Mouse (Mus musculus): ENCODE measurements around the gene Haus3. TPM values are rescaled to one million over a fixed set of nuclear protein-coding genes. Genes with fewer than 3 reads are reported as not detected.

Haus3 gene
- total and polyA plus RNA-seq, 2 experiments = 0.27 to 3.9 TPM

DNA sequence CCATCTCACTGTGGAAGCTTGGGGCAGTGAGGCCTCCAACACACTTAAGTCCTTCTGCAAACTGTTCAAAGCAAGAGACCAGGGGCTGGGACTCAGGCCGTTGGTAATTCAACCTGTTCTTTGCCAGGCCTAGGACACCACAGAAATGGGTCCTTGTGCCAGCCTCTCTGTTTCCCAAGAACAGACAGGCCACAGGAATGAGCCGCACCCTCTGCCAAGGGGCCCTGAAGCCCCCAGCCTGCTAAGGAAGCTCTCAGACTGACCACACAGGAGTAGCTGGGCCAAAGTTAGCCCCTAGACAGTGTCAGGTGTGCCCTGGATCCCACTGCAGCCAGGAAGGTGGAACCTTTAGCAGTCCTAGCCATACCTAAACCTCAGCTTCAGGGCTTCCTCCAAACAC lies 17.1 kb upstream of the Haus3 start:
- Histone ChIP-seq H3K27me3 (ENCODE audit: control insufficient read depth, insufficient read depth, low read length) (no peaks in the 10 kb centered on the region), H3K36me3 (ENCODE audit: control insufficient read depth, insufficient read depth, low read length) (peaks cover 4% of the 10 kb centered on the region; the same call in 1 of the 2 replicates), H3K27ac (replicated peaks; ENCODE audit: insufficient read depth, low read depth, low read length) (peak overlapping the region; percentile 83), H3K4me1 (ENCODE audit: control insufficient read depth, insufficient read depth, low read length) (peaks cover 27% of the 10 kb centered on the region), H3K9ac (ENCODE audit: low read depth, low read length) (peak overlapping the region; percentile 84), H3K4me3 (ENCODE audit: insufficient read depth, low read depth, low read length) (peak overlapping the region; percentile 68), H3K79me2 (ENCODE audit: control insufficient read depth, insufficient read depth, low read length) (peaks cover 32% of the 10 kb centered on the region)
- DNase-seq (ENCODE audit: extremely low read depth, low read depth, low spot score) = peak; percentile 41
- TF ChIP-seq POLR2A (IDR thresholded peaks at IDR 0.05; ENCODE audit: extremely low read depth, insufficient read depth, low read length) (no peak), CTCF (IDR thresholded peaks at IDR 0.05; ENCODE audit: low read depth, low read length) (no peak)
- 6% methylated on average over 2 of the region's 2 CpGs for WGBS

DNA sequence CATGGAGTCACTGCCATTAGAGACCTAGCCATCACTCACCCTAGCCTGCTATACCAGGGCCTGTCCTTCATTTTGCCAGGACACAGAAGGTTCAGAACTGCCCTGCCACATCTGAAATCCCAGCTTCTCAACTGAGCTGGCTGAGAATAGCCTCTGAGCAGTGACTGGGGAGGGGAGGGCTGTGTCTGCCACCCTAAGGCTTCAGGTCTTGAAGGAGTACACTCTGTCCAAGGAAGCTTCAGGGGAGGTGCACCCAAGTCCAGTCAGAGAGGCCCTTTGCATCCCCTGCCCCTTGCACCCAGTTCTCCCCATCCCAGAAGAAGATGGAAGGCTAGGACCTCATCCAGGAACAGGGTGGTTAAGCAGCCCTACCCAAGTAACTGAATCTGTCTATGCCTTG lies 16.5 kb upstream of the Haus3 start:
- peaks cover 27% of the 10 kb centered on the region for H3K4me1 ChIP-seq (ENCODE audit: control insufficient read depth, insufficient read depth, low read length)
- H3K27me3 ChIP-seq (ENCODE audit: control insufficient read depth, insufficient read depth, low read length) = no peaks in the 10 kb centered on the region
- H3K79me2 ChIP-seq (ENCODE audit: control insufficient read depth, insufficient read depth, low read length) = peaks cover 32% of the 10 kb centered on the region
- DNase-seq (ENCODE audit: extremely low read depth, low read depth, low spot score) = no peak
- H3K4me3 ChIP-seq (ENCODE audit: insufficient read depth, low read depth, low read length) = peak overlapping the region; percentile 68; the same call in 1 of the 2 replicates
- peak overlapping the region; percentile 84 for H3K9ac ChIP-seq (ENCODE audit: low read depth, low read length)
- no peak for TF ChIP-seq CTCF (IDR thresholded peaks at IDR 0.05; ENCODE audit: low read depth, low read length)
- TF ChIP-seq POLR2A (IDR thresholded peaks at IDR 0.05; ENCODE audit: extremely low read depth, insufficient read depth, low read length) = no peak
- peaks cover 7% of the 10 kb centered on the region; the same call in 1 of the 2 replicates for H3K36me3 ChIP-seq (ENCODE audit: control insufficient read depth, insufficient read depth, low read length)
- peak overlapping the region; percentile 83 for H3K27ac ChIP-seq (replicated peaks; ENCODE audit: insufficient read depth, low read depth, low read length)

DNA sequence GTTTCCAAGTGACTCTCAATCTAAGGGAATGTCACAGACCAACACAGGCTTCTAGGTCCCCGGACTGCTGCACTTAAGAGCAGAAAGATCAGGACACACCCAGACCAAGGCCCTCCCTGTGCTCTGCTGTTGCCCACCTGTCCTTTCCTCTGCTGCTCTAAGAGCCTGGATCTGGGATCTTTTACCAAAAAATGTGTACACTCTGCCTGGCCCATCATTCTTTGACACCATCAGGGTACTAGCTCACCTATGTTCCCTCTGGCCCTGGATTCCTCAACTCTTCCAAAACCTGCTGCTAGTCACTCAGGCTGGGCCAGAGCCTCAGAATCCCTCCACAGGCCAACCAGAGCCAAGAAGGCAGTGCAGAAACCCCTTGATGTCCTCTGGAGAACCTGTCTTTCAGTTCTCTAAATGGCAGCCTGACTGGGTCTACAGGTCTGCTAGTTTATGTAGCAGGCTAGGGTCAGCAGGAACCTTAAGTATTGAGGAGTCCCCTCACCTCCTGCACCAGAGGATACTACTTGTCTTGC lies 15.8 kb upstream of the Haus3 start:
- peaks cover 11% of the 10 kb centered on the region for H3K36me3 ChIP-seq (ENCODE audit: control insufficient read depth, insufficient read depth, low read length)
- TF ChIP-seq POLR2A (IDR thresholded peaks at IDR 0.05; ENCODE audit: extremely low read depth, insufficient read depth, low read length) (no peak), CTCF (IDR thresholded peaks at IDR 0.05; ENCODE audit: low read depth, low read length) (no peak)
- H3K4me1 ChIP-seq (ENCODE audit: control insufficient read depth, insufficient read depth, low read length) = peaks cover 27% of the 10 kb centered on the region
- H3K9ac ChIP-seq (ENCODE audit: low read depth, low read length) = 0 out of 2 replicates have a peak overlapping the region, but pooled peaks have one; percentile 5
- H3K27ac ChIP-seq (replicated peaks; ENCODE audit: insufficient read depth, low read depth, low read length) = peak overlapping the region; percentile 36; the same call in 1 of the 2 replicates
- 91% methylated on average over 1 of the region's 1 CpGs for whole genome bisulfite sequencing
- H3K4me3 ChIP-seq (ENCODE audit: insufficient read depth, low read depth, low read length) = no peak overlapping the region
- DNase-seq (ENCODE audit: extremely low read depth, low read depth, low spot score) = no peak
- peaks cover 32% of the 10 kb centered on the region for H3K79me2 ChIP-seq (ENCODE audit: control insufficient read depth, insufficient read depth, low read length)
- H3K27me3 ChIP-seq (ENCODE audit: control insufficient read depth, insufficient read depth, low read length) = no peaks in the 10 kb centered on the region

DNA sequence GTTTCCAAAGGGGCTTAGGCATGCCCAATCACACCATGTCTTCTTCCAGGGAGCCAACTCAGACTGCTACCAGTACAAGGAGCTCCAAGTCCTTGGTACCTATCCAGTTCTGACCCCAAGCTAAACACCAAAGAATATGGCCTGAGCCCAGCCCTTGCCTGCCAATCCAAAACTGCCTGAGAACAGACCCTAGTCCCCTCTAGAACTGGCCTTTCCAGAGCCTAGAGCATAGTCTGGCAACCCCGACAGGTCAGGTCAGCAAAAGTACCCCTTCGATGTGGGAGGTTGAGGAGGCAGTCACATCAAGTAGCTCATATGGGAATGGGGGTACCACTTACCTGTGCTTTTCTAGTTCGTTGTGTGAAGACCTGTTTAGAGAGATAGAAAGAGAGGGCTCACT lies 14.6 kb upstream of the Haus3 start:
- H3K36me3 ChIP-seq (ENCODE audit: control insufficient read depth, insufficient read depth, low read length) = peaks cover 13% of the 10 kb centered on the region
- H3K79me2 ChIP-seq (ENCODE audit: control insufficient read depth, insufficient read depth, low read length) = peaks cover 32% of the 10 kb centered on the region
- H3K9ac ChIP-seq (ENCODE audit: low read depth, low read length) = no peak overlapping the region
- no peaks in the 10 kb centered on the region for H3K27me3 ChIP-seq (ENCODE audit: control insufficient read depth, insufficient read depth, low read length)
- TF ChIP-seq CTCF (IDR thresholded peaks at IDR 0.05; ENCODE audit: low read depth, low read length) (no peak), POLR2A (IDR thresholded peaks at IDR 0.05; ENCODE audit: extremely low read depth, insufficient read depth, low read length) (no peak)
- H3K27ac ChIP-seq (replicated peaks; ENCODE audit: insufficient read depth, low read depth, low read length) = no peak overlapping the region
- no peak for DNase-seq (ENCODE audit: extremely low read depth, low read depth, low spot score)
- H3K4me3 ChIP-seq (ENCODE audit: insufficient read depth, low read depth, low read length) = no peak overlapping the region
- H3K4me1 ChIP-seq (ENCODE audit: control insufficient read depth, insufficient read depth, low read length) = peaks cover 27% of the 10 kb centered on the region
- WGBS = 98% methylated on average over 3 of the region's 3 CpGs

DNA sequence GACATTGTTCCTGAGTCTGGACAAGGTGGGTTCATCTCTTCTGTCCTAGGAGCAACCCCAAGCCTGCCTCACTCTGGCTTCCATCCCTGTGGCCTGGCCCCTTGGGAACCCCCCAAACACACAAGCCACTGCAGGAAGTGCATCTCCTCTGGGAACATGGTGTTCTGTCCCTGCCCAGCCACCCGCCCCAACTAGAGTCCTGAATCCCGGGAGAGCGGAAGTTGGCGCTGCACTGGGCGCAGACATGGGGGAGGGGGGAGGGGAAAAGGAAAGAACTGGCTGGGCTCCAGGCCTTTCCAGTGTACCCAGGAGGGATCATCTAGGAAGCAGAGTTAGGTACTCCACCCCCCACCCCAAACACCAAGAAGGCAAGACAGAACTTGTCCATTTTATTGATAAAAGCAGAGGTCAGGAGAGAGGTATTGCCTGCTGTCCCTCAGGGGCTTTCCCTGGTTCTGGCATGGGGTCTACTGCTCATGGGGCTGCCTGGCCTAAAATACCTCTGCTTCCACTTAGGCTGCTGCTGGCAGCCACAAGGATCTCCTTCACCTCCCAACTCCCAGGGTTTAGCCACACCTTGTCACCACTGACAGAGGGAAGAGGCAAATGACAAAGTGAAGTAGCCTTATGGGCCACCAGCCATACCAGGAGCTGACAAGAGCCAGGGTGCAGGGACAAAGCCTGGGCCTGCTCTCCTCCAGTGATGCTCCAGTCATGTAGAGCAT lies 14.0 kb upstream of the Haus3 start:
- H3K27ac ChIP-seq (replicated peaks; ENCODE audit: insufficient read depth, low read depth, low read length) = peak overlapping the region; percentile 45
- peaks cover 32% of the 10 kb centered on the region for H3K79me2 ChIP-seq (ENCODE audit: control insufficient read depth, insufficient read depth, low read length)
- TF ChIP-seq POLR2A (IDR thresholded peaks at IDR 0.05; ENCODE audit: extremely low read depth, insufficient read depth, low read length) (no peak), CTCF (IDR thresholded peaks at IDR 0.05; ENCODE audit: low read depth, low read length) (no peak)
- H3K36me3 ChIP-seq (ENCODE audit: control insufficient read depth, insufficient read depth, low read length) = peaks cover 15% of the 10 kb centered on the region
- H3K4me3 ChIP-seq (ENCODE audit: insufficient read depth, low read depth, low read length) = no peak overlapping the region
- peak; percentile 27 for DNase-seq (ENCODE audit: extremely low read depth, low read depth, low spot score)
- peak overlapping the region; percentile 3; the same call in 1 of the 2 replicates for H3K9ac ChIP-seq (ENCODE audit: low read depth, low read length)
- WGBS = 23% methylated on average over 5 of the region's 5 CpGs
- H3K27me3 ChIP-seq (ENCODE audit: control insufficient read depth, insufficient read depth, low read length) = no peaks in the 10 kb centered on the region
- H3K4me1 ChIP-seq (ENCODE audit: control insufficient read depth, insufficient read depth, low read length) = peaks cover 25% of the 10 kb centered on the region

DNA sequence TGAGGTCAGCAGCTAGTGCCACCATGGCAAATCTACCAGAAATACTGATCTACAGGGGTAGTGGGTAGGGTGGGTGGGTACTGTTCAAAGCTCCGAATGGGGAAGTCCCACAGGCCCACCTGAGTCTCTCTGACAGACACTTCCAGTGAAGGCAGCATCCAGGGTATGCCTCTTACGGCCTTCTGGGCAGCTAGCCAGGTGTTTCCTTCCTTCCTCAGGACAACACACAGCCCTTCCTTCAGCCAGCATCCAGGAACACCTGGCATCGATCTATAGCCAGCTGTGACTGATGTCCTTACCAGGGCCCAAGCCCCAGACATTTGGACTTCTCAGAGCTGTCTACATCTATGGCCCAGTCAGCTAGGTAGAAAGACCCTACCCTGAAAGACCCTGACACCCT lies 13.2 kb upstream of the Haus3 start:
- Histone ChIP-seq H3K4me3 (ENCODE audit: insufficient read depth, low read depth, low read length) (no peak overlapping the region), H3K27ac (replicated peaks; ENCODE audit: insufficient read depth, low read depth, low read length) (peak overlapping the region; percentile 45; the same call in 1 of the 2 replicates), H3K36me3 (ENCODE audit: control insufficient read depth, insufficient read depth, low read length) (peaks cover 20% of the 10 kb centered on the region), H3K27me3 (ENCODE audit: control insufficient read depth, insufficient read depth, low read length) (no peaks in the 10 kb centered on the region), H3K9ac (ENCODE audit: low read depth, low read length) (no peak overlapping the region), H3K4me1 (ENCODE audit: control insufficient read depth, insufficient read depth, low read length) (peaks cover 25% of the 10 kb centered on the region), H3K79me2 (ENCODE audit: control insufficient read depth, insufficient read depth, low read length) (peaks cover 32% of the 10 kb centered on the region)
- WGBS = 69% methylated on average over 3 of the region's 3 CpGs
- TF ChIP-seq POLR2A (IDR thresholded peaks at IDR 0.05; ENCODE audit: extremely low read depth, insufficient read depth, low read length) = no peak
- no peak for TF ChIP-seq CTCF (IDR thresholded peaks at IDR 0.05; ENCODE audit: low read depth, low read length)
- DNase-seq (ENCODE audit: extremely low read depth, low read depth, low spot score) = no peak
